ENCODE assay signal across 9 mouse cellular contexts in genomic region chr7:31051321-31052021, GRCm38 (mm10). TPM values are rescaled to one million over a fixed set of nuclear protein-coding genes. Genes with fewer than 3 reads are reported as not detected.
A peak's percentile ranks its signal among the peaks of the same experiment; 100 is the strongest.
DNase-seq lines count a peak whose midpoint lies in the region; ATAC-seq and TF ChIP-seq lines count a peak whose summit lies in the region.
"Had no signal": no experiment of that assay in that cellular context is flagged by ENCODE, and none has a peak within 500 bp of the region (broad histone marks: within the 10 kb centered on the region; RNA-seq: fewer than 3 reads in every experiment).

Fxyd7 (minus strand) TSS chr7:31051467.

- H3K9me3 ChIP-seq in kidney, embryonic 14.5 days (ENCODE audit: control insufficient read depth, low read length) = no peaks in the 10 kb centered on the region
- H3K9me3 ChIP-seq in ES-E14 (ENCODE audit: control insufficient read depth, insufficient read depth, low read depth, low read length) = no peaks in the 10 kb centered on the region
- H3K9me3 ChIP-seq in forebrain, embryonic 10.5 days = no peaks in the 10 kb centered on the region
- no peaks in the 10 kb centered on the region for H3K9me3 ChIP-seq in neural tube, embryonic 14.5 days (ENCODE audit: control insufficient read depth, low read length)

- H3K36me3 ChIP-seq in kidney, embryonic 14.5 days (ENCODE audit: control insufficient read depth, insufficient read depth, low read length) = no peaks in the 10 kb centered on the region
- no peaks in the 10 kb centered on the region for H3K36me3 ChIP-seq in ES-E14 (ENCODE audit: control insufficient read depth, insufficient read depth, low read length, poor library complexity, severe bottlenecking)
- H3K36me3 ChIP-seq in forebrain, embryonic 10.5 days (replicated peaks) = no peaks in the 10 kb centered on the region
- H3K36me3 ChIP-seq in neural tube, embryonic 14.5 days (ENCODE audit: control insufficient read depth, insufficient read depth, low read length) = no peaks in the 10 kb centered on the region

- in situ Hi-C loops in ES-E14 (cut with MboI; ENCODE audit: low sequenced_read_pairs in 2 of 2, unreplicated experiment in 2 of 2) = no loop called here

- WGBS in kidney, embryonic 14.5 days = 2% methylated on average over 25 of the region's 28 CpGs
- WGBS in forebrain, embryonic 10.5 days = under 1% methylated on average over 27 of the region's 28 CpGs
- under 1% methylated on average over 25 of the region's 28 CpGs for WGBS in neural tube, embryonic 14.5 days

- ATAC-seq in kidney, embryonic 14.5 days (ENCODE audit: low FRiP score, low TSS enrichment) = no peak
- ATAC-seq in neural tube, embryonic 14.5 days (ENCODE audit: low read depth) = peak; percentile 45; the same call in 1 of the 2 replicates
- no peak for ATAC-seq in erythroid progenitor cell, adult 5-6 weeks (replicated peaks; ENCODE audit: low FRiP score, poor library complexity, severe bottlenecking)

- no peak for DNase-seq in kidney, adult 9 months
- no peak for DNase-seq in ES-E14 (ENCODE audit: low read depth, low spot score)
- DNase-seq in forebrain, embryonic 10.5 days (ENCODE audit: extremely low spot score, low spot score) = no peak
- DNase-seq in layer of hippocampus, postnatal 25 days (ENCODE audit: extremely low spot score in 1 of 2, low spot score in 1 of 2) = peak in 1 of 2 experiments; percentile 11
- DNase-seq in gastrocnemius, adult 18-20 months (ENCODE audit: low spot score) = no peak

- H3K27me3 ChIP-seq in kidney, embryonic 14.5 days (ENCODE audit: control insufficient read depth, insufficient read depth, low read length) = peaks cover 44% of the 10 kb centered on the region
- H3K27me3 ChIP-seq in forebrain, embryonic 10.5 days (ENCODE audit: poor library complexity, severe bottlenecking) = peaks cover 85% of the 10 kb centered on the region
- H3K27me3 ChIP-seq in neural tube, embryonic 14.5 days (ENCODE audit: control insufficient read depth, insufficient read depth, low read length) = peaks cover 27% of the 10 kb centered on the region

- H3K4me3 ChIP-seq in kidney, embryonic 14.5 days (ENCODE audit: low read length) = peak within 1 kb of the TSS; percentile 26
- H3K4me3 ChIP-seq in ES-E14 (ENCODE audit: insufficient read depth in 1 of 2, low read depth in 1 of 2, low read length in 2 of 2, poor library complexity in 1 of 2, severe bottlenecking in 1 of 2) = peak within 1 kb of the TSS; percentile 42 to 48; a peak in 2 of 4 replicates
- H3K4me3 ChIP-seq in forebrain, embryonic 10.5 days = peak within 1 kb of the TSS; percentile 36
- H3K4me3 ChIP-seq in neural tube, embryonic 14.5 days (ENCODE audit: low read depth, low read length) = peak within 1 kb of the TSS; percentile 36

- peaks cover 45% of the 10 kb centered on the region for H3K4me1 ChIP-seq in kidney, embryonic 14.5 days (ENCODE audit: control insufficient read depth, insufficient read depth, low read length)
- H3K4me1 ChIP-seq in ES-E14 (ENCODE audit: control insufficient read depth in 2 of 2, insufficient read depth in 2 of 2, low read length in 2 of 2, poor library complexity in 1 of 2) = peaks cover 0 to 6% of the 10 kb centered on the region in 2 experiments; a peak in 1 of 4 replicates
- peaks cover 68% of the 10 kb centered on the region for H3K4me1 ChIP-seq in forebrain, embryonic 10.5 days
- H3K4me1 ChIP-seq in neural tube, embryonic 14.5 days (ENCODE audit: control insufficient read depth, insufficient read depth, low read length) = peaks cover 19% of the 10 kb centered on the region; the same call in 1 of the 2 replicates

- H3K9ac ChIP-seq in kidney, embryonic 14.5 days (ENCODE audit: low read depth, low read length) = 0 out of 2 replicates have a peak within 1 kb of the TSS, but pooled peaks have one; percentile 28
- no peak within 1 kb of the TSS for H3K9ac ChIP-seq in ES-E14 (ENCODE audit: insufficient read depth, low read depth, low read length, poor library complexity, severe bottlenecking)
- peak within 1 kb of the TSS; percentile 58 for H3K9ac ChIP-seq in neural tube, embryonic 14.5 days (replicated peaks; ENCODE audit: low read depth, low read length)

- no peak within 1 kb of the TSS for H3K27ac ChIP-seq in kidney, embryonic 14.5 days (ENCODE audit: low read depth, low read length)
- H3K27ac ChIP-seq in ES-E14 (ENCODE audit: insufficient read depth, low read depth, low read length, poor library complexity, severe bottlenecking) = no peak within 1 kb of the TSS; the same call in 1 of the 2 replicates
- no peak within 1 kb of the TSS for H3K27ac ChIP-seq in forebrain, embryonic 10.5 days
- 0 out of 2 replicates have a peak within 1 kb of the TSS, but pooled peaks have one; percentile 29 for H3K27ac ChIP-seq in neural tube, embryonic 14.5 days (ENCODE audit: low read depth, low read length)

- H3K4me2 ChIP-seq in kidney, embryonic 14.5 days (replicated peaks; ENCODE audit: low read depth, low read length) = peak within 1 kb of the TSS; percentile 40
- peak within 1 kb of the TSS; percentile 67 for H3K4me2 ChIP-seq in neural tube, embryonic 14.5 days (ENCODE audit: low read depth, low read length)

TF ChIP-seq in ES-E14, 5 proteins besides CTCF, POLR2A, EP300 and RAD21:
- TF ChIP-seq HCFC1 (IDR thresholded peaks at IDR 0.05; ENCODE audit: borderline replicate concordance, insufficient read depth, low read length) (no peak), ZC3H11A (IDR thresholded peaks at IDR 0.05; ENCODE audit: borderline replicate concordance, low read depth, low read length) (no peak), CHD2 (IDR thresholded peaks at IDR 0.05; ENCODE audit: low read depth, low read length) (no peak), MAFK (IDR thresholded peaks at IDR 0.05; ENCODE audit: insufficient read depth, low read depth, low read length) (no peak), ZNF384 (IDR thresholded peaks at IDR 0.05; ENCODE audit: low read depth, low read length) (no peak)

RNA-seq across cellular contexts. Expression of gene Fxyd7, which starts in this region (rescaled TPM):
- 8.0 and 9.5 TPM in 2 replicates for polyA plus RNA-seq in kidney, embryonic 14.5 days (2014; fragmentation: Nextera tagmentation; extraction: Ambion mirVana)
- not detected in 2 replicates for total RNA-seq in ES-E14 (2012; rRNA removed)
- polyA plus RNA-seq in forebrain, embryonic 10.5 days (2016; fragmentation: Nextera tagmentation; extraction: Ambion mirVana) = 0.36 and 1.1 TPM in 2 replicates
- 100 to 1,000 TPM; 151 to 157 TPM for total RNA-seq in layer of hippocampus, postnatal 25 days (2021)
- 252 and 299 TPM in 2 replicates for polyA plus RNA-seq in neural tube, embryonic 14.5 days (2014; fragmentation: Nextera tagmentation; extraction: Ambion mirVana)
- 1 to 10 TPM in 1 of 2 experiments, under 1 TPM in 1; 0.94 to 1.2 TPM for total RNA-seq in gastrocnemius, adult 18-20 months (2021)
- total RNA-seq in erythroid progenitor cell, adult 5-6 weeks (2015; ENCODE audit: low replicate concordance) = not detected in 2 replicates
- total RNA-seq in erythroid progenitor cell, adult 5-6 weeks (2017; ENCODE audit: low replicate concordance) = not detected in 2 replicates
- total RNA-seq: liver, adult 2 months had no signal

Comparison
In these comparisons a context has a peak if more than half of its experiments do, and no peak if none do; other contexts are left out.
1. RNA of gene Fxyd7 (total RNA-seq): 151 to 157 TPM in layer of hippocampus, postnatal 25 days; 0.94 to 1.2 TPM in gastrocnemius, adult 18-20 months, not detected in ES-E14 and not detected in erythroid progenitor cell, adult 5-6 weeks; every median in the first group is over 10 times any median in the second.
2. RNA of gene Fxyd7 (polyA plus RNA-seq): 252 to 299 TPM in neural tube, embryonic 14.5 days; 8.0 to 9.5 TPM in kidney, embryonic 14.5 days and 0.36 to 1.1 TPM in forebrain, embryonic 10.5 days; every median in the first group is over 10 times any median in the second.
3. Peak in every context shown above with its lines, with median percentiles within 50 percentile points of each other: H3K4me3 ChIP-seq.